Mouse (Mus musculus) cerebellum, adult 2 months (tissue): Measurements from ENCODE around the gene Ncl.

Source experiments
- CTCF ChIP-seq: fragments of 200-500 bp; IDR thresholded peaks from 2 replicates; pipeline ENCODE4 v1.5.1; 2011; ENCODE audit warnings: low read depth, mild to moderate bottlenecking, control low read depth, low read length, moderate library complexity, borderline replicate concordance; ENCODE audit not compliant: insufficient read depth
- POLR2A ChIP-seq: fragments of 200-500 bp; IDR thresholded peaks from 2 replicates; pipeline ENCODE4 v1.6.1; 2011; ENCODE audit warnings: low read length, control low read depth, borderline replicate concordance; ENCODE audit not compliant: insufficient read depth

DNA sequence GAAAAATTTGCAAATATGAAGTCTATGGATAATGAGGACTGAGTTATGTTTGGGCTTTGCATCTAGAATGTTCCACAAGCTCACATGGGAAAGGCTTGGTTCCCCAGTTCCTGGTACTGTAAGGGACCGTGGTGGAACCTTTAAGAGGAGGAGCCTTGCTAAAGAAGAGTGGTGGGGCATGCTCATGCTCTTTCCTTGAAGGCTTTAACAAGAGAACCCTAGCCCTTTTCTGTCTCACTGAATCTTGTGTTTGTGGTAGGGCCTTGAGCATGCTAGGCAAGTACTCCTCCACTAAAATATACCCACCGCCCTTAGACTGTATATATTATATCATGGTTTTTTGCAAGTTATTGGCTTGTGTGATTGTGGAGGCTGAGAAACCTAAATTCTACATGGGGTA lies 16.8 kb downstream of the Ncl start:
- TF ChIP-seq POLR2A (no peak), CTCF (no peak)
